Mouse (Mus musculus) bone marrow macrophage, adult 2 months (primary cell): Measurements from ENCODE around the gene Cdh3.

ENCODE experiments used
- CTCF ChIP-seq: IDR thresholded peaks from 2 replicates; pipeline ENCODE4 v1.5.1; 2012; ENCODE audit warnings: low read depth, mild to moderate bottlenecking, low read length, moderate library complexity
- POLR2A ChIP-seq: IDR thresholded peaks from 2 replicates; pipeline ENCODE4 v1.6.1; 2012; ENCODE audit warnings: mild to moderate bottlenecking, low read depth, low read length, borderline replicate concordance

- TF ChIP-seq POLR2A, result no peak
- TF ChIP-seq CTCF, result no peak
These were observed 48.6 kb upstream of the Cdh3 start for GRCm38 (mm10) chr8:106462131-106462530.
